Mouse (Mus musculus) lung, adult 2 months (tissue): ENCODE data around the gene Gif.

Experiments used
- CTCF ChIP-seq: fragments of 200-500 bp; IDR thresholded peaks from 2 replicates; pipeline ENCODE4 v1.5.1; 2011; ENCODE audit warnings: mild to moderate bottlenecking, low read length, control low read depth; ENCODE audit not compliant: insufficient read depth
- POLR2A ChIP-seq: fragments of 200-500 bp; IDR thresholded peaks from 2 replicates; pipeline ENCODE4 v1.6.1; 2011; ENCODE audit warnings: low read depth, mild to moderate bottlenecking, control low read depth, low read length, borderline replicate concordance; ENCODE audit errors: extremely low read depth

GRCm38 (mm10) chr19:11788876-11789275 lies 41.5 kb downstream of the Gif start:
- no peak for TF ChIP-seq CTCF
- TF ChIP-seq POLR2A, result no peak
